ENCODE assay signal across 8 mouse cellular contexts in genomic region chr6:134402914-134403683, GRCm38 (mm10). TPM values are rescaled to one million over a fixed set of nuclear protein-coding genes. Genes with fewer than 3 reads are reported as not detected.
DNase-seq lines count a peak whose midpoint lies in the region; ATAC-seq and TF ChIP-seq lines count a peak whose summit lies in the region.

No protein-coding gene starts in this region.

- peak; percentile 63 for DNase-seq in urinary bladder, postnatal 10 days (ENCODE audit: low spot score)
- DNase-seq in urinary bladder, adult 2 months (ENCODE audit: low spot score) = no peak
- DNase-seq in c-Kit-positive CD71-negative TER-119-negative erythroid progenitor cells, embryonic 14.5 days (ENCODE audit: low read depth) = peak; percentile 79
- DNase-seq in heart, adult 18-20 months = peak; percentile 20 to 72
- peak; percentile 50 for DNase-seq in kidney, postnatal 14 days
- peak; percentile 37 to 49 (median 46) for DNase-seq in liver, embryonic 14.5 days (ENCODE audit: low read depth in 3 of 3, low spot score in 3 of 3)
- DNase-seq in retina, postnatal 1 day = peak; percentile 78
- DNase-seq in urinary bladder, postnatal 14 days (ENCODE audit: low spot score) = peak; percentile 85

- no peaks in the 10 kb centered on the region for H3K9me3 ChIP-seq in liver, embryonic 14.5 days (ENCODE audit: control insufficient read depth, low read length)

- no peak for TF ChIP-seq EP300 in liver, embryonic 14.5 days (IDR thresholded peaks at IDR 0.05; ENCODE audit: low read depth)

- H3K9ac ChIP-seq in liver, embryonic 14.5 days (replicated peaks) = no peak overlapping the region

- H3K4me2 ChIP-seq in liver, embryonic 14.5 days (ENCODE audit: low read depth) = no peak overlapping the region

- peak; percentile 83 for TF ChIP-seq CTCF in liver, embryonic 14.5 days (IDR thresholded peaks at IDR 0.05; ENCODE audit: low read depth)

- H3K4me3 ChIP-seq in liver, embryonic 14.5 days (ENCODE audit: insufficient read depth in 1 of 2, low read depth in 2 of 2, low read length in 2 of 2) = no peak overlapping the region

- no peaks in the 10 kb centered on the region for H3K4me1 ChIP-seq in liver, embryonic 14.5 days (replicated peaks; ENCODE audit: control insufficient read depth in 2 of 2, insufficient read depth in 2 of 2, low read length in 1 of 2)

- no peaks in the 10 kb centered on the region for H3K27me3 ChIP-seq in liver, embryonic 14.5 days (ENCODE audit: control insufficient read depth, insufficient read depth, low read length)

- WGBS in liver, embryonic 14.5 days (ENCODE audit: insufficient replicate concordance) = 28% methylated on average over 16 of the region's 16 CpGs

- H3K36me3 ChIP-seq in liver, embryonic 14.5 days (replicated peaks; ENCODE audit: control insufficient read depth, insufficient read depth, low read depth) = no peaks in the 10 kb centered on the region

- no peak for ATAC-seq in liver, embryonic 14.5 days (ENCODE audit: insufficient read depth)

- no peak overlapping the region for H3K27ac ChIP-seq in liver, embryonic 14.5 days

RNA-seq across cellular contexts. Expression of gene Bcl2l14, which starts 7.0 kb away (rescaled TPM):
- 7.1 and 12.1 TPM in 2 replicates for polyA plus RNA-seq in urinary bladder, adult 2 months (2012; rRNA removed)
- not detected for total RNA-seq in heart, adult 18-20 months (2021)
- polyA plus RNA-seq in liver, embryonic 14.5 days (2012; rRNA removed) = 0.03 and 0.08 TPM in 2 replicates
- 0.10 TPM in 1 of 2 replicates, not detected in the other for polyA plus RNA-seq in liver, embryonic 14.5 days (2014; fragmentation: Nextera tagmentation; extraction: Ambion mirVana)
